Mouse (Mus musculus) embryonic facial prominence, embryonic 13.5 days (tissue): ENCODE data around the gene Gna12. TPM values are rescaled to one million over a fixed set of nuclear protein-coding genes. Genes with fewer than 3 reads are reported as not detected.

Experiments used
- ATAC-seq: fragments of 200-750 bp; cut with Nextera tagmentation; 2 replicates; pipeline ENCODE4 v1.8.0; 2017; ENCODE audit warnings: low read depth; ENCODE audit not compliant: insufficient number of reproducible peaks, insufficient read depth, low FRiP score, low TSS enrichment
- H3K27ac ChIP-seq: fragments of 300-500 bp; sonication (generic); 2 replicates; pipeline ENCODE4 v1.5.1; 2015; ENCODE audit warnings: moderate library complexity, mild to moderate bottlenecking, inconsistent platforms
- H3K27me3 ChIP-seq: fragments of 300-500 bp; sonication (generic); 2 replicates; pipeline ENCODE4 v1.6.1; 2015; ENCODE audit warnings: mild to moderate bottlenecking, inconsistent platforms
- H3K36me3 ChIP-seq: fragments of 300-500 bp; sonication (generic); 2 replicates; pipeline ENCODE4 v1.6.1; 2015; ENCODE audit warnings: mild to moderate bottlenecking, inconsistent platforms
- H3K4me1 ChIP-seq: fragments of 300-500 bp; sonication (generic); 2 replicates; pipeline ENCODE4 v1.6.1; 2015; ENCODE audit warnings: inconsistent platforms
- H3K4me2 ChIP-seq: fragments of 300-500 bp; sonication (generic); 2 replicates; pipeline ENCODE4 v1.6.1; 2015; ENCODE audit warnings: moderate library complexity, mild to moderate bottlenecking, inconsistent platforms
- H3K4me3 ChIP-seq: fragments of 300-500 bp; sonication (generic); 2 replicates; pipeline ENCODE4 v1.5.1; 2015; ENCODE audit warnings: mild to moderate bottlenecking, inconsistent platforms
- H3K9ac ChIP-seq: fragments of 300-500 bp; sonication (generic); 2 replicates; pipeline ENCODE4 v1.6.1; 2015; ENCODE audit warnings: mild to moderate bottlenecking, inconsistent platforms
- H3K9me3 ChIP-seq: fragments of 300-500 bp; sonication (generic); 2 replicates; pipeline ENCODE4 v1.6.1; 2016; ENCODE audit warnings: inconsistent platforms
- WGBS: fragments of 180-500 bp; shearing (Covaris S2); methylation state at CpG from one replicate; pipeline ENCODE4 v1.1.7; 2015; ENCODE audit warnings: mixed read lengths; 5-methylcytosine and 5-hydroxymethylcytosine counted together
- polyA plus RNA-seq: library from polyadenylated mRNA; unstranded; fragments of >200 nt; fragmentation: Nextera tagmentation; extraction: Ambion mirVana; gene quantifications from 2 replicates; pipeline ENCODE4 v1.2.1, GENCODE M21; 2015

Gna12 gene
- polyA plus RNA-seq, 1 experiment from 2014 or later = 9.3 TPM

DNA sequence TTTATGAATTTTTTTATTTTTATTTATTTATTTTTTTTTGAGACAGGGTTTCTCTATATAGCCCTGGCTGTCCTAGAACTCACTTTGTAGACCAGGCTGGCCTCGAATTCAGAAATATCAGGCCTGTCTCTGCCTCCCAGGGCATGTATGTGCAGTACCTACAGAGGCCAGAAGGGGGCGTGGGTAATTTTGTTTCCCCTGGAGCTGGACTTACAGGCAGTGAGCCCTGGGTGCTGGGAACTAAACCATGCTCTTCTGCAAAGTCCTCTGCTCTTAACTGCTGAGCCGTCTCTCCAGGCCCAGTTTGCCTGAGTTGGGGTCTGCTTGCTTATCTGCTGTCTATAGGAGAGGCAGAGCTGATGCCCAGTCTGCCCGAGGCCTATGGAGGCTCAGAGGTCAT lies 98.0 kb downstream of the Gna12 start:
- H3K4me2 ChIP-seq = no peak overlapping the region
- no peaks in the 10 kb centered on the region for H3K36me3 ChIP-seq
- ATAC-seq = no peak
- no peak overlapping the region for H3K4me3 ChIP-seq
- WGBS = 60% methylated on average over 4 of the region's 4 CpGs
- H3K9me3 ChIP-seq = no peaks in the 10 kb centered on the region
- H3K27me3 ChIP-seq = peaks cover 28% of the 10 kb centered on the region
- peaks cover 14% of the 10 kb centered on the region for H3K4me1 ChIP-seq
- H3K27ac ChIP-seq = no peak overlapping the region
- H3K9ac ChIP-seq = no peak overlapping the region

DNA sequence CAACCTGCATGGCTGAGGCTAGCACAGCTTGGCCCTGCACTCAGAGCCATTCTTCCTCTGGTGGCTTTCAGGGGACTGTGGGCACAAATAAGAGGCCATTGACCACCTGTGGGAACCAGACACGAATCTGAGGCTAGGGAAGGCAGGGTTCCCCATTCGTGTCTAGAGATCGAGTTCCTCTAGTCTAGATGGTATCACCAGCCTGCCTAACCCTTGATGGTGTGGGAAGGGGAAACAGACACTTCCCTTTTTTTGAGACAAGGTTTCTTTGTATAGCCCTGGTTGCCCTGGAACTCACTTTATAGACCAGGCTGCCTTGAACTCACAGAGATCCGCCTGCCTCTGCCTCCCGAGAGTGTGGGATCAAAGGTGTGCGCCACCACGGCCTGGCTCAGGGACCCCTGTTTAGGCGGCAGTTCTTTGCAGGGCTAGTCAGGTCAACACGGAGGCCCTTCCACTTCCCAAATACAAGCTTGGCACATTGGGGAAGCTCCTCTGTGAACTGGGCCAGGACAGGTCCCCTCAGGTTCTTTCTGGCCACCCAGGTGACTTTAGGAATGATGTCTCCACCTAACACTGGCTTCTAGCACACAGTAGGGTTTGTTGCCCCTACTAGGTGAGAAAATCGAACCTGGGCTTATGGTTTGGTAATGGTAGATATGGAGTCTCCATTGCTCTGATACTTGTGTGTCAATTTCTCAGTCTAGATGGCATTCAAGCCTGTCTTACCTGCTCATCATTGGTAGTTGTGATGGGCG lies 99.0 kb downstream of the Gna12 start:
- H3K4me2 ChIP-seq = no peak overlapping the region
- no peak overlapping the region for H3K27ac ChIP-seq
- H3K4me1 ChIP-seq = peaks cover 10% of the 10 kb centered on the region
- H3K27me3 ChIP-seq = peaks cover 18% of the 10 kb centered on the region
- H3K36me3 ChIP-seq = no peaks in the 10 kb centered on the region
- no peak overlapping the region for H3K9ac ChIP-seq
- no peaks in the 10 kb centered on the region for H3K9me3 ChIP-seq
- WGBS = 85% methylated on average over 11 of the region's 11 CpGs
- no peak overlapping the region for H3K4me3 ChIP-seq
- no peak for ATAC-seq

DNA sequence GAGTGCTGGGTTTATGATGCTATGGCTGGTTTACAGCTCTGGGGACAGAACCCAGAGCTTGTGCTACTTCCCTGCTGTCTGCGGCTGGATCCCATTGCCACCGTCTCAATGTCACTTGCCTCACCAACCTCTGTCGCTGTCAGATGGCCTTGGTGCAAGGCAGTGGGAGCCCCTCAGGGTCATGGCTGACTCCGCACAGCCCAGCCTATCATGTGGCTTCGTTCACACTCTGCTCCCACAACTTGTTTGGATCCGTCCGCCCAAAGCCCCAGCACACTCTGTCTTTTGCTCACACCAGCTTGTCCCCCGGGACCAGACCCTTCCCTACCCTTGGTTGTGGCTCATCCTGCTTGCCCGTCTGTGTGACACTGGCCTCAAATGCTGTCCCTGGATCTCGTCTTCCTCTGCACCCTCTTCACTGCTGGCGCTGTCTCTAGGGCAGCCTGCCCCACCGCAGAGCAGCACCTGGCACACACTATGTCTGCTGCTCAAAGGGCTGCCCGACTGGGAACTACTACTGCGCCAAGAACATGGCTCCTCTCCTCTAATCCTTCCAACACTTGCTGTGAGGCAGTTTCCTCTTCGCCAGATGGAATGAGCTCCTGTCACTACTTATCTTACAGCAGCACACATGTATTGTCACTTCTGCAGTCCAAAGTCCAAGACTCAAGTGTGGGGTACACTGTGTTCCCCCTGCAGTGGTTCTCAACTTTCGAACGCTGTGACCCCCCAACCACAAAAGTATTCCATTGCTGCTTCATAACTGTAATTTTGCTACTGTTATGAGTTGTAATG lies 103.1 kb downstream of the Gna12 start:
- ATAC-seq = no peak
- Histone ChIP-seq H3K27me3 (no peaks in the 10 kb centered on the region), H3K4me3 (no peak overlapping the region), H3K4me1 (no peaks in the 10 kb centered on the region), H3K4me2 (no peak overlapping the region), H3K9ac (no peak overlapping the region), H3K9me3 (no peaks in the 10 kb centered on the region), H3K27ac (no peak overlapping the region), H3K36me3 (no peaks in the 10 kb centered on the region)
- 81% methylated on average over 17 of the region's 17 CpGs for WGBS

DNA sequence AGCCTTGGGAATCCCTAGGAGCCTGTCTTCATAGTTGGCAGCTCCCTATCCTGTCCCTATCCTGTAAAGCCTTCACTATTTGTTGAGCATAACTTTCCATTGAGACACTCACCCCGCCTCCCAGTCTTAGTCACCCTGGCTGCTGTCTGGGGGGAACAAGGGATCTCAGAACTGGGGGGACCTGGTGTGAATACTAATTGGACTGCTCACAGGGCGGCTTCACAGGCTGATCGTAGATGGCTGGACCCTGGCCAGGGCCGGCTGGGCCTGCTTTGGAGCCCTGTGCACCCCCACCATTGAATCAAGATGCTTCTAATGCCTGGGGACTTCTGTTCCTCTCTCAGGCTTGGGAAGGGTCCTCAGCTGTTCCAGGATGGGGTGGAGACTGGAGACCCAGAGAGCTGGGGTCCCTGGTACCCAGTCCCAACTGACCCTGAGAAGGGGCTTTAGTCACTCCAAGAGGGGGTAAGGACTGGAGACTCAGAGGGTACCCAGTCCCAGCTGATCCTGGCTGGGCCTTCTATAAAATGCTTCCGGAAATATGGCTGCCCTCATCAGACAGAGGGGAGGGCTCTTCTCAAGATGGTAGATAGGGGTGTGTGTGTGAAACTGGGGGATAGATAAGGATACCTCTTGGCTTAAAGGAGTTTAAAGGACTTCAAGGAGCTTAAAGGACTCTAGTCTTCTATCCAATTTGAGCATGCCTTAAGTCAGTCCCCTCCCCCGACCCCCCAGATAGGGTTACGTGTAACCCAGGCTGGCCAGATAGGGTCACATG lies 104.0 kb downstream of the Gna12 start:
- no peak overlapping the region for H3K9ac ChIP-seq
- H3K4me3 ChIP-seq = no peak overlapping the region
- no peaks in the 10 kb centered on the region for H3K27me3 ChIP-seq
- H3K4me2 ChIP-seq = no peak overlapping the region
- WGBS = 84% methylated on average over 7 of the region's 7 CpGs
- H3K36me3 ChIP-seq = no peaks in the 10 kb centered on the region
- no peak for ATAC-seq
- H3K9me3 ChIP-seq = no peaks in the 10 kb centered on the region
- H3K27ac ChIP-seq = no peak overlapping the region
- H3K4me1 ChIP-seq = no peaks in the 10 kb centered on the region

DNA sequence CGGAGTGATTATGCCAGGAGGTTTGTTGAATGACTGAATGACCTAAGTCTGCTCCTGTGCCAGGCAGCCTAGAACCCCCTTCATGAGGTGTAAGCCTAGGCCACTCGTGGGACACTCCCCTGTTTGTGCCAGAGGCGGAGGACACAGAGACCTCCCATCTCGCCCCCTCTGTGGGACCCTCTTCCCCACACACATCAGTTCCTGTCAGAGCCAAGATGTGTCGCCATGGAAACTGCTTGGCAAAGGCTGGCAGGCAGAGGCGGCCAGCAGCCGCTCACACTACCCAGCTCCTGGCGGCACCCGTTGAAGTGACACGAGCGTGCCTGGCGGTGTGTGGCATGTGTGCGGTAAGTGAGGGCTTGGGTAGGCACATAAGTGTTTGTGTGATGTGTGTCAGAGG lies 106.4 kb downstream of the Gna12 start, which contains the start of gene Amz1:
Amz1 (plus strand) TSS at position 306 of the 400 bp plus-strand sequence.
- Histone ChIP-seq H3K9me3 (no peaks in the 10 kb centered on the region), H3K9ac (no peak within 1 kb of the TSS), H3K27me3 (no peaks in the 10 kb centered on the region), H3K4me2 (no peak within 1 kb of the TSS), H3K4me1 (no peaks in the 10 kb centered on the region), H3K4me3 (no peak within 1 kb of the TSS), H3K27ac (no peak within 1 kb of the TSS), H3K36me3 (peaks cover 14% of the 10 kb centered on the region)
- WGBS = 79% methylated on average over 13 of the region's 13 CpGs
- ATAC-seq = no peak

DNA sequence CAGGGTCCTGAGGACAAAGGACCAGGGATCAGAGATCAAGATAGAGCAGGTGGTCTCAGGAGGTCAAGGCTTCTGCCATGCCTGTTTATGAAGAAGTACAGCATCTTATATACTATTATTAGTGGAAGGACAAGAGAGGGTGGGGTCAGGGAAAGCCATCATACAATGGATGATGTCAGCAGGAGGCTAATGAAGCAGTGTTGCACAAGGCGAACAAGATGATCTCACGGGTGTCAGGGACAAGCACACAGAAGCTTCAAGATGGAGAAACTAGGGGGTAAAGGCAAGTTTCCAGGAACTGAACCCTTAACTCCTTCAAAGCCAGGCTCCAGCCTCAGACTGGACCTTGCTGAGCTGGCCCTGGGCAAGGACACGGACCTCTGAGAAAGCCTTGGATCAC lies 108.1 kb downstream of the Gna12 start:
- Histone ChIP-seq H3K4me3 (no peak overlapping the region), H3K27me3 (no peaks in the 10 kb centered on the region), H3K27ac (no peak overlapping the region), H3K36me3 (peaks cover 31% of the 10 kb centered on the region), H3K4me2 (no peak overlapping the region), H3K9me3 (no peaks in the 10 kb centered on the region), H3K4me1 (no peaks in the 10 kb centered on the region), H3K9ac (no peak overlapping the region)
- no peak for ATAC-seq
- 75% methylated on average over 3 of the region's 3 CpGs for WGBS

DNA sequence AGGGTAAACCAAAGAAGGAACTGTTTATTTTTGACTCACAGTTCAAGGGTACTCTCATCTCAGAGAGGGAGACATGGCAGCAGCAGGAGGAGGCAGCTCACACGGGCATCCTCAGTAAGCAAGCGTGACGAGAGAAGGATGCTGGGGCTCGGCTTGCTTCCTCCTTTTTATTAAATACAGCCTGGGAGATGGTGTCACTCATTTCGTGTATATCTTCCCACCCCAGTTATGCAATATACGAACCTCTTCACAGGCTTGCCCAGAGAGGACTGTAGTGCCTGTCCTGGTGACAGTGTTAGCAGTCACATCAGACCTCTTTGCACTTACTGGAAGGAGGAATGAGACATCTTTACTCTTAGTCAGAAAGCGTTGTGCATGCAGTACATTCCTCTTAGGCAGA lies 109.5 kb downstream of the Gna12 start:
- H3K36me3 ChIP-seq = peaks cover 45% of the 10 kb centered on the region
- H3K4me2 ChIP-seq = no peak overlapping the region
- no peaks in the 10 kb centered on the region for H3K27me3 ChIP-seq
- H3K4me1 ChIP-seq = no peaks in the 10 kb centered on the region
- WGBS = 67% methylated on average over 7 of the region's 7 CpGs
- no peak overlapping the region for H3K9ac ChIP-seq
- ATAC-seq = no peak
- H3K9me3 ChIP-seq = no peaks in the 10 kb centered on the region
- H3K27ac ChIP-seq = no peak overlapping the region
- H3K4me3 ChIP-seq = no peak overlapping the region

DNA sequence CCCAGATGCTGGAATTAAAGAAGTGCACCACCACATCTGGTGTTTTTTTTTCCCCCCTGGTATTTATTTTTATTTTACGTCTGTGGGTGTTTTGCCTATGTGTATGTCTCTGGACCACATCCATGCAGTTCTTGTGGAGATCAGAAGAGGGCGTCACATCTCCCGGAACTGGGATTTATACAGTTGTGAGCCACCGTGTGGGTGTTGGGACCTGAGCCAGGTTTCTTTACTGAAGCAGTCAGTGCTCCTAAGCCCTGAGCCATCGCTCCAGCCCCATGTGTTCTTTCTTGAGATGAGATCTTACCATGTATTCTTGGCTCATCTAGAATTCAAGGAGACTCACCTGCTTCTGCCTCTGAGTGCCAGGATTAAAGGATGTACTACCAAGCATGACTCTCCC lies 119.2 kb downstream of the Gna12 start:
- no peak overlapping the region for H3K4me3 ChIP-seq
- no peak overlapping the region for H3K27ac ChIP-seq
- no peaks in the 10 kb centered on the region for H3K27me3 ChIP-seq
- no peak overlapping the region for H3K9ac ChIP-seq
- H3K4me1 ChIP-seq = peaks cover under 1% of the 10 kb centered on the region
- ATAC-seq = no peak
- 85% methylated on average over 5 of the region's 5 CpGs for WGBS
- H3K9me3 ChIP-seq = no peaks in the 10 kb centered on the region
- peaks cover 85% of the 10 kb centered on the region for H3K36me3 ChIP-seq
- H3K4me2 ChIP-seq = no peak overlapping the region

DNA sequence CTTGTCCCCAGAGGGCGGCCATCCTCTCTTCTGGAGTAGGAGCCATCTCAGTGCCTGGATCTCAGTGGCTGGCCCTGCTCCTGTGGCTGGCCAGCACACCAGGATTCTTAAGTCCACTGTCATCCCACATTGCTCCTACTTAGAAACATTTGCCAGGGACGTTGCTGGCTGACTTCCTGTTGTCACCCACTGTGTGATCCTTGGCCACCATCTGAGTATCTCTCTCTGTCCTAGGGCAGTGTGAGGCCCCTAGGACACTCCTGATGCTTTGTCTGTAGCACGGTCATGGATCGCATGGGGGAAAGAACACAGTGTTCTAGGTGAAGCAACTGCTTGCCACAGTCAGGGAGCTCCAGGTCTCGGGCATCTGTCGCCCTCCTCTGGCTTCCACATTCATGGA lies 119.9 kb downstream of the Gna12 start:
- 90% methylated on average over 6 of the region's 6 CpGs for WGBS
- no peak overlapping the region for H3K27ac ChIP-seq
- H3K4me2 ChIP-seq = no peak overlapping the region
- no peaks in the 10 kb centered on the region for H3K9me3 ChIP-seq
- H3K9ac ChIP-seq = no peak overlapping the region
- peaks cover 78% of the 10 kb centered on the region for H3K36me3 ChIP-seq
- no peak for ATAC-seq
- H3K4me3 ChIP-seq = no peak overlapping the region
- H3K4me1 ChIP-seq = peaks cover 8% of the 10 kb centered on the region
- H3K27me3 ChIP-seq = no peaks in the 10 kb centered on the region
